Mouse (Mus musculus) stomach, embryonic 16.5 days (tissue): ENCODE measurements around the gene Grm5. TPM values are rescaled to one million over a fixed set of nuclear protein-coding genes. Genes with fewer than 3 reads are reported as not detected.

Experiments
- ATAC-seq: fragments of 200-750 bp; cut with Nextera tagmentation; 2 replicates; pipeline ENCODE4 v1.8.0; 2017; ENCODE audit warnings: moderate number of reproducible peaks, moderate TSS enrichment; ENCODE audit not compliant: insufficient read depth, low FRiP score
- H3K27ac ChIP-seq: fragments of 300-500 bp; sonication (generic); 2 replicates; pipeline ENCODE4 v1.5.1; 2014; ENCODE audit warnings: low read length
- H3K27me3 ChIP-seq: fragments of 300-500 bp; sonication (generic); 2 replicates; pipeline ENCODE4 v1.6.1; 2014; ENCODE audit warnings: low read length, control low read depth, mixed read lengths; ENCODE audit not compliant: control insufficient read depth, insufficient read depth
- H3K36me3 ChIP-seq: fragments of 300-500 bp; sonication (generic); 2 replicates; pipeline ENCODE4 v1.6.1; 2014; ENCODE audit warnings: low read length; ENCODE audit not compliant: control insufficient read depth, insufficient read depth
- H3K4me1 ChIP-seq: fragments of 300-500 bp; sonication (generic); 2 replicates; pipeline ENCODE4 v1.6.1; 2014; ENCODE audit warnings: low read length, control low read depth, mixed read lengths; ENCODE audit not compliant: control insufficient read depth, insufficient read depth
- H3K4me2 ChIP-seq: fragments of 300-500 bp; sonication (generic); 2 replicates; pipeline ENCODE4 v1.6.1; 2014; ENCODE audit warnings: low read depth, low read length, mixed read lengths
- H3K4me3 ChIP-seq: fragments of 300-500 bp; sonication (generic); replicated peaks from 2 replicates; pipeline ENCODE4 v1.5.1; 2014; ENCODE audit warnings: mild to moderate bottlenecking, low read length
- H3K9ac ChIP-seq: fragments of 300-500 bp; sonication (generic); 2 replicates; pipeline ENCODE4 v1.6.1; 2014; ENCODE audit warnings: low read length
- H3K9me3 ChIP-seq: fragments of 300-500 bp; sonication (generic); replicated peaks from 2 replicates; pipeline ENCODE4 v1.6.1; 2016; ENCODE audit warnings: low read length, control low read depth; ENCODE audit not compliant: control insufficient read depth
- WGBS: fragments of 180-500 bp; shearing (Covaris S2); extraction: QIAGEN DNeasy Blood & Tissue Kit; methylation state at CpG from one replicate; pipeline ENCODE4 v1.1.7; 2014; 5-methylcytosine and 5-hydroxymethylcytosine counted together
- polyA plus RNA-seq: library from polyadenylated mRNA; unstranded; fragments of >200 nt; fragmentation: Nextera tagmentation; extraction: Ambion mirVana; gene quantifications from 2 replicates; pipeline ENCODE4 v1.2.1, GENCODE M21; 2015

The Grm5 gene
- polyA plus RNA-seq, 1 experiment from 2014 or later, result 0.04 TPM

- no peaks in the 10 kb centered on the region for H3K4me1 ChIP-seq
- H3K9me3 ChIP-seq, result no peaks in the 10 kb centered on the region
- no peaks in the 10 kb centered on the region for H3K36me3 ChIP-seq
- H3K27me3 ChIP-seq, result no peaks in the 10 kb centered on the region
- H3K4me2 ChIP-seq, result no peak overlapping the region
- no peak overlapping the region for H3K4me3 ChIP-seq
- H3K27ac ChIP-seq, result no peak overlapping the region
- no peak overlapping the region for H3K9ac ChIP-seq
- no peak for ATAC-seq
- 75% methylated on average over 3 of the region's 3 CpGs for WGBS
Measured at GRCm38 (mm10) chr7:87650610-87651009, 66.6 kb downstream of the Grm5 start.

GRCm38 (mm10) chr7:87661794-87662193, 77.8 kb downstream of the Grm5 start:
- no peaks in the 10 kb centered on the region for H3K27me3 ChIP-seq
- H3K27ac ChIP-seq, result no peak overlapping the region
- H3K4me1 ChIP-seq, result no peaks in the 10 kb centered on the region
- no peak overlapping the region for H3K4me3 ChIP-seq
- H3K9me3 ChIP-seq, result no peaks in the 10 kb centered on the region
- 47% methylated on average over 3 of the region's 3 CpGs for WGBS
- no peak overlapping the region for H3K4me2 ChIP-seq
- no peak overlapping the region for H3K9ac ChIP-seq
- H3K36me3 ChIP-seq, result no peaks in the 10 kb centered on the region
- no peak for ATAC-seq

DNA sequence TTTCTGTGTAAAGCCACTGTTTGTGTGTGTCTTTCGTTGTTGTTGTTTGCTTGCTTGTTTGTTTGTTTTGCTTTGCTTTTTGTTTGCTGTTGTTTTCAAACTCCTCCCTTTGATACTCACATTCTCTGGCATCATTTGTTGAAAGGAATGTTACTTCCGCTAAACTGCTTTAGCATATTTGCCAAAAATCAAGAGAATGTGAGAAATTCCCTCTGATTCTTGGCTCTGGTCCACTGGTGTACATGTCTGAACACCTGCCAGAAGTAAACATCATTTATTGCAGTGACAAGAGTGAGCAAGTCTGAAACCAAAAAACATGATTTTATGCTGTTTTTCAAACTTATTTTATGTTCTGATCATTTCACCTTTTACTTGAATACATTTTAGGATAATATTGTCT, 80.1 kb downstream of the Grm5 start:
- Histone ChIP-seq H3K36me3 (no peaks in the 10 kb centered on the region), H3K27me3 (no peaks in the 10 kb centered on the region), H3K27ac (no peak overlapping the region), H3K4me2 (no peak overlapping the region), H3K9me3 (no peaks in the 10 kb centered on the region), H3K9ac (no peak overlapping the region), H3K4me1 (no peaks in the 10 kb centered on the region), H3K4me3 (no peak overlapping the region)
- WGBS, result 60% methylated on average over 2 of the region's 2 CpGs
- ATAC-seq, result no peak

DNA sequence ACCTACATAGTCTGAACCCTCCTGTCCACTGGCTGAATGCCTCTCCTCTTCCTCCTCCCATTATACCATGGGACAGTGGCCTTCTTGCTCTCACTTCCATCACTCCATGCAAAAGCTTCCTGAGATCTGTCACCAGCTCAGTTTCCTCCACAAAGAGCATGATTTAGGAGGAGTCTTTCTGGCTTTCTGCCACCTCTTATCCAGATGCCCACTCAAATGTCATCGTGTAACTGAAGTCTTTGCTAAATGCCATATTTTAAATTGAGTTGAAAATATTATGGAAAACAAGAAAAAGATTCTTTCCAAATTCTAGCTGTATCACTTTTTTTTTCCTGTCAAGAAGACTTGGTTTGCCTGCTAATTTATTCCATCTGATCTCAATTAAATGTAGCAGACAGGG, 132.4 kb downstream of the Grm5 start:
- Histone ChIP-seq H3K27me3 (no peaks in the 10 kb centered on the region), H3K9me3 (no peaks in the 10 kb centered on the region), H3K4me3 (no peak overlapping the region), H3K27ac (no peak overlapping the region), H3K9ac (no peak overlapping the region), H3K4me2 (no peak overlapping the region), H3K36me3 (no peaks in the 10 kb centered on the region), H3K4me1 (no peaks in the 10 kb centered on the region)
- 50% methylated on average over 1 of the region's 1 CpGs for WGBS
- no peak for ATAC-seq

- no peaks in the 10 kb centered on the region for H3K36me3 ChIP-seq
- no peak overlapping the region for H3K4me2 ChIP-seq
- no peak for ATAC-seq
- no peaks in the 10 kb centered on the region for H3K4me1 ChIP-seq
- H3K9ac ChIP-seq, result no peak overlapping the region
- H3K9me3 ChIP-seq, result no peaks in the 10 kb centered on the region
- 65% methylated on average over 1 of the region's 1 CpGs for WGBS
- no peak overlapping the region for H3K4me3 ChIP-seq
- no peaks in the 10 kb centered on the region for H3K27me3 ChIP-seq
- no peak overlapping the region for H3K27ac ChIP-seq
Measured at GRCm38 (mm10) chr7:87718631-87719030, 134.7 kb downstream of the Grm5 start.

DNA sequence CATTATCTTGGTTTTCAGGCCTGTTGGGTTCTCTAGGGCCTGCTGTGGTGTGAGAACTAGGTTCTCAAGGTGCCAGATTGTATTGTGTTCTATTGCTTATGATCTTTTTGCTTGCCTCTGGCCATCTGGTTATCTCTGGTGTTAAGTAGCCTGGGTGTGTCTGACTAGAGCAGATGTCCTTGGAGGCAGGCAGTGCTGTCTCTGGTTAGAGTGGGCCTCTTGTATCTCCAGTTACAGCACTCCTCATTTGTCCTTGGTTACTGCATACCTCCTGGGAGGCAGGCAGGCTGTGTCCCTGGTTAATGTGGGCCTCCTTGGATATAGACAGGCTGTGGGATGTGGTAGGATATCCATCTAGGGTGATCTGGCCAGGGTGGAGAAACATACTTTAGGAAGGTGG, 150.5 kb downstream of the Grm5 start:
- H3K36me3 ChIP-seq, result no peaks in the 10 kb centered on the region
- H3K9me3 ChIP-seq, result no peaks in the 10 kb centered on the region
- ATAC-seq, result no peak
- H3K4me1 ChIP-seq, result no peaks in the 10 kb centered on the region
- H3K9ac ChIP-seq, result no peak overlapping the region
- no peak overlapping the region for H3K27ac ChIP-seq
- H3K4me3 ChIP-seq, result no peak overlapping the region
- no peak overlapping the region for H3K4me2 ChIP-seq
- no peaks in the 10 kb centered on the region for H3K27me3 ChIP-seq

DNA sequence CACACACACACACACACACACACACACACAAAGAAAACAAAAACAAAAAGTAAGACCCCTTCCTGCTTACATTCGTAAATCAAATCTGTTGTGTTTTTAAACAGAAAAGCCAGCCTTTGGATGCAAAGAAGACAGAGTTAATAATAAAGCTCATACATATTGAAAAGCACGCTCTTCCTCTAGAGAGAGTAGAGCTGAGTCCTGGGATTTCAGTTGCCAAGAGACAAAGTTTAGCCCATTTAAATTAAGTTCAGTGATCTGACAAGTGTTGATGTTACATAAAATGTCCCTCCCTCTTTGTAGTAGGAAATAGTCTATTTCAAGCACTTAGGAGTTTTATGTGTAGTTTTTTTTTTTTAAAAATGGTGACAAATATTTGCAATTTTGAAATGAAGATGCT, 178.0 kb downstream of the Grm5 start:
- no peak for ATAC-seq

DNA sequence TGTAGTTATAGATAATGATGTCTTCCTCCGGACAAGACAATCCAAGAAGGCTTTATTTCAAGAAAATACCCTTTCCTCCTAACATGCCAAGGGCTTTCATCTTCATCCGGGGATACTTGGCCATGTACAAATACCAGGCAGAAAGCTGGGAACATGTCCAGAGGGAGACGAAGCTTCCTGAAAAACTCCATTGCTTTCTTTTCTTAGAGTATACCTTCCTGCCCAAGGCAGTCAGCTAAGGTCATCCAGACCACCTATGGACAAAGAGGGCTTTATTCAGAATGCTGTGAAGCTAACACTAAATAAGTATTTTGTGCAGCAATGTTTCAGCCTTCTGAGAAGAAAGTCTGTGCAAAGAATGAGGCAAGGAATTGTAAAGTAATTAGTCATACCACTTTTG, 178.4 kb downstream of the Grm5 start:
- Histone ChIP-seq H3K36me3 (no peaks in the 10 kb centered on the region), H3K4me3 (no peak overlapping the region), H3K27ac (no peak overlapping the region), H3K27me3 (no peaks in the 10 kb centered on the region), H3K4me1 (no peaks in the 10 kb centered on the region), H3K9ac (no peak overlapping the region), H3K4me2 (no peak overlapping the region), H3K9me3 (no peaks in the 10 kb centered on the region)
- WGBS, result 56% methylated on average over 3 of the region's 3 CpGs
- ATAC-seq, result no peak

More for the DNA sequence above, 178.0 kb downstream of the Grm5 start:
- H3K27me3 ChIP-seq, result no peaks in the 10 kb centered on the region
- 73% methylated on average over 2 of the region's 2 CpGs for WGBS
- H3K36me3 ChIP-seq, result no peaks in the 10 kb centered on the region
- no peak overlapping the region for H3K4me2 ChIP-seq
- H3K9ac ChIP-seq, result no peak overlapping the region
- H3K4me3 ChIP-seq, result no peak overlapping the region
- H3K9me3 ChIP-seq, result no peaks in the 10 kb centered on the region
- H3K4me1 ChIP-seq, result no peaks in the 10 kb centered on the region
- H3K27ac ChIP-seq, result no peak overlapping the region

DNA sequence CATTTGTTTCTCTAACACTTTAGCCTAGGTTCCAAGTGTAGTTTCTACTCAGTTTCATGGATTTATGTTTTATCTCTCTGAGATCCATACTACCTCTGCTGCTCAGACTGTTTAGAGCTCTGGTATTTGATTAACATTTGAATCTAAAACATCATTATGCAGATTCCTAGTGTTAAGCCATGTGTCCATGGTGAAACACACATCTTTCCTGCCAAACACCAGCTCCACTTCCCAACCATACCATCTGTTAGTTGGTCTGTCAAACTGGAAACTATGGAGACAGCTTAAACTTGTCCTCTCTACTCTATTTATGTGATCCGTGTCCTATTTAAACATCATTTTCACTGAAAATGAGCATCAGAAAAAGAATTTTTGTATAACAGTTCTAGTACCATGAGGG, 203.6 kb downstream of the Grm5 start:
- WGBS, result 63% methylated on average over 1 of the region's 1 CpGs
- ATAC-seq, result no peak
- no peak overlapping the region for H3K9ac ChIP-seq
- no peaks in the 10 kb centered on the region for H3K36me3 ChIP-seq
- H3K27ac ChIP-seq, result no peak overlapping the region
- no peaks in the 10 kb centered on the region for H3K4me1 ChIP-seq
- H3K9me3 ChIP-seq, result no peaks in the 10 kb centered on the region
- no peak overlapping the region for H3K4me2 ChIP-seq
- no peak overlapping the region for H3K4me3 ChIP-seq
- no peaks in the 10 kb centered on the region for H3K27me3 ChIP-seq

DNA sequence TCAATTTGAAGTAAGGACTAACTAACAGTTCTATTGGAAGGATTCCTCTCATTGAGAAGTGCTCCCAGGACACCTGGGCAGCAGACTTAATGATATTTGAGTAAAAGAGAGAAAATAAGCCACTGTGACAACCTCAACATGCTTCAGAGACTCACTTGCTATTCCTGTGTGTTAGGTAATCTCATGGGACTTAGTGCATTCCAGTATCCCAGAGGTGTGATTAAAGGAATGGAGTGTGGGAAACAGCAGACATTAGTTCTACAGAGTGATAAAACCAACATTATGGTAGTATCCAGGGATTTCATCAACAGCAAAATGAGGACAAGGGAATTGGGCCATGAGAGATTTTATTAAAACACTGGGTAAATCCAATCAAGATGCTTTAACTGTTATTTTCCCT, 205.0 kb downstream of the Grm5 start:
- H3K4me3 ChIP-seq, result no peak overlapping the region
- H3K9ac ChIP-seq, result no peak overlapping the region
- H3K36me3 ChIP-seq, result no peaks in the 10 kb centered on the region
- no peak for ATAC-seq
- no peaks in the 10 kb centered on the region for H3K27me3 ChIP-seq
- H3K4me2 ChIP-seq, result no peak overlapping the region
- H3K9me3 ChIP-seq, result no peaks in the 10 kb centered on the region
- H3K27ac ChIP-seq, result no peak overlapping the region
- H3K4me1 ChIP-seq, result no peaks in the 10 kb centered on the region
